Mouse (Mus musculus) ES-E14 (cell line): ENCODE results near the gene Errfi1. TPM values are rescaled to one million over a fixed set of nuclear protein-coding genes. Genes with fewer than 3 reads are reported as not detected.

Source experiments
- DNase-seq: peaks from one replicate; pipeline ENCODE4 v3.0.0-alpha.2; 2013; ENCODE audit warnings: low read depth, low spot score
- H3K27ac ChIP-seq: 2 replicates; pipeline ENCODE4 v1.5.1; 2012; ENCODE audit warnings: low read depth, mild to moderate bottlenecking, low read length, moderate library complexity, mixed read lengths; ENCODE audit not compliant: poor library complexity, insufficient read depth, severe bottlenecking
- H3K36me3 ChIP-seq: 2 replicates; pipeline ENCODE4 v1.6.1; 2012; ENCODE audit warnings: mild to moderate bottlenecking, low read length, moderate library complexity, mixed read lengths; ENCODE audit not compliant: control insufficient read depth, poor library complexity, insufficient read depth, severe bottlenecking
- H3K4me1 ChIP-seq, 2 experiments: fragments of 150-350 bp in 1 of 2; sonication (generic) in 1 of 2; 2 replicates each; pipeline ENCODE4 v1.6.1; 2012; ENCODE audit warnings: low read length in 2 of 2, mild to moderate bottlenecking in 1 of 2, mixed read lengths in 1 of 2; ENCODE audit not compliant: control insufficient read depth in 2 of 2, insufficient read depth in 2 of 2, poor library complexity in 1 of 2
- H3K4me3 ChIP-seq, 2 experiments: fragments of 150-350 bp in 1 of 2; sonication (generic) in 1 of 2; 2 replicates each; pipeline ENCODE4 v1.5.1; 2012; ENCODE audit warnings: low read length in 2 of 2, low read depth in 1 of 2, mild to moderate bottlenecking in 1 of 2, mixed read lengths in 1 of 2; ENCODE audit not compliant: insufficient read depth in 1 of 2, poor library complexity in 1 of 2, severe bottlenecking in 1 of 2
- H3K9ac ChIP-seq: 2 replicates; pipeline ENCODE4 v1.6.1; 2012; ENCODE audit warnings: low read depth, mild to moderate bottlenecking, low read length, mixed read lengths; ENCODE audit not compliant: poor library complexity, insufficient read depth, severe bottlenecking
- H3K9me3 ChIP-seq: fragments of 150-350 bp; sonication (generic); 2 replicates; pipeline ENCODE4 v1.6.1; 2012; ENCODE audit warnings: low read depth, mild to moderate bottlenecking, low read length; ENCODE audit not compliant: control insufficient read depth, insufficient read depth
- CHD2 ChIP-seq: IDR thresholded peaks from 2 replicates; pipeline ENCODE4 v1.6.1; 2014; ENCODE audit warnings: mild to moderate bottlenecking, low read depth, low read length, inconsistent platforms
- HCFC1 ChIP-seq: IDR thresholded peaks from 2 replicates; pipeline ENCODE4 v1.6.1; 2012; ENCODE audit warnings: low read length, inconsistent platforms, borderline replicate concordance; ENCODE audit not compliant: insufficient read depth
- MAFK ChIP-seq: IDR thresholded peaks from 2 replicates; pipeline ENCODE4 v1.6.1; 2014; ENCODE audit warnings: mild to moderate bottlenecking, low read depth, low read length, inconsistent platforms; ENCODE audit not compliant: insufficient read depth
- ZC3H11A ChIP-seq: IDR thresholded peaks from 2 replicates; pipeline ENCODE4 v1.6.1; 2012; ENCODE audit warnings: low read depth, mild to moderate bottlenecking, inconsistent platforms, low read length, borderline replicate concordance
- ZNF384 ChIP-seq: IDR thresholded peaks from 2 replicates; pipeline ENCODE4 v1.6.1; 2012; ENCODE audit warnings: low read depth, low read length, inconsistent platforms
- in situ Hi-C, 2 experiments: fragments of 600-800 bp; cut with MboI; formaldehyde crosslinking; loops; one replicate each; pipeline ENCODE4 v1.15.1; 2025; ENCODE audit warnings: low sequenced_read_pairs in 2 of 2, inconsistent platforms in 1 of 2; ENCODE audit not compliant: unreplicated experiment in 2 of 2
- total RNA-seq: library from RNA; depleted of rRNA; stranded (reverse); fragments of 300-350 nt; gene quantifications from 2 replicates; pipeline ENCODE4 v1.2.3, GENCODE M21; 2012

Errfi1 gene
- total RNA-seq, 1 experiment, result 38.0 TPM

DNA sequence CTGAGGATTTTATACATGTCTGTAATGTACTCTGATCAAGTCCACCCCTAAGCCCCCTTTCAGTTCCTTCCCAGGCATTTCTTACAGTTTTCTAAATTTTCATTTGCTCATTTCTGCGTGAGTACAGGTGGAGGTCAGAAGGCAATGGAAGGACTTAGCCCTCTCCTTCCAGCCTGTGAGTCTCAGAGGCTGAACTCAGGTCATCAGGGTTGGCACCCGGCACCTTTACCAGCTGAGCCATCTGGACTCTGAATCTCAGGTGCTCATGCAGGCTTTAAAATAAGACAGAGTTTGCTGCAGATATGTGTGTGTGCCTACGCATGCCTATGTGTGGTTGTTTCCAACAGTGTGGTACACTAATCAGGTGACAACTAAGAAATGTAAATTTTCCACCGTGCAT, 2.8 kb upstream of the Errfi1 start:
- in situ Hi-C loops, result no loop called here
- TF ChIP-seq ZNF384 (no peak), CHD2 (no peak), HCFC1 (no peak), MAFK (no peak)
- Histone ChIP-seq H3K9me3 (no peaks in the 10 kb centered on the region), H3K4me1 (peaks cover 5 to 6% of the 10 kb centered on the region in 2 experiments; a peak in 2 of 4 replicates), H3K9ac (no peak overlapping the region), H3K4me3 (no peak overlapping the region), H3K27ac (no peak overlapping the region), H3K36me3 (no peaks in the 10 kb centered on the region)
- no peak for DNase-seq

DNA sequence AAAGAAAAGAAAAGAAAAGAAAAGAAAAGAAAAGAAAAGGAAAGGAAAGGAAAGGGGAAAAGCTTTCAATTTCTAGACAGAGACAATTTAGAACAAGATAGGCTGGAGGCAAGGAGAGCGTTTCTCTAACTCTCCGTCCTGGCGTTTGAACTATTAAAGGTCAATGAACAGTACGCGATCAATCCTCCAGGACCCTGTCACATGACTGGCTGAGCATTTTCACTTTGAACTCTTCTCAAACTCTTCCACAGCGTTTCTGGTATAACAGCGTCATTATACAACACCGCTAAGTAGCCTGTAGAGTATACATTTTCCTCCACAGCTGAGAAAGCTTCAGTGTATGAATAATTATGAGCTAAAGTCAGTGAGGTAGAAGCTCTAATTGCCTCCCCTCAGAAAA, 1.7 kb upstream of the Errfi1 start:
- DNase-seq, result no peak
- in situ Hi-C loops, result no loop called here

DNA sequence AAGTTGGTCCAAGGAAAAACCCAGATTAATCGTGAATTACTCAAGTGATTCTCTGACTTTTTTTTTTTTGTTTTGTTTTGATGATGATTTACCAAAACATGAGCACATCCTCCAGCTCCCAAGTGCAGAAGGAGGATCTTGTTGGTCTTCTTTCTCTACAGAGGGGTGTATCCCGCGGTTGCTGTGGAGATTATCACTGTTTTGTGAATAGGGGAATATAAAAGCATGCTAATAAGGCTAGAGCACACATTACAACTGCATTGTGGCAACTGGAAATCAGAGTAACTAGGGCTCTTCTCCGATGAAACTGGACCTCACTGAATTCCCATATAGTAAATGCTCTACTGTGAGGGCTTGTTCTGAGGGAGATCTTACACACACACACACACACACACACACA, 1.2 kb upstream of the Errfi1 start:
- in situ Hi-C loops, result no loop called here
- H3K4me1 ChIP-seq, result peaks cover 5 to 6% of the 10 kb centered on the region in 2 experiments; a peak in 2 of 4 replicates
- no peak for TF ChIP-seq CHD2
- no peak for TF ChIP-seq HCFC1
- TF ChIP-seq ZNF384, result no peak
- H3K9me3 ChIP-seq, result no peaks in the 10 kb centered on the region
- H3K4me3 ChIP-seq, result no peak overlapping the region
- no peak overlapping the region for H3K27ac ChIP-seq
- no peak for DNase-seq
- H3K9ac ChIP-seq, result no peak overlapping the region
- peaks cover 2% of the 10 kb centered on the region; the same call in 1 of the 2 replicates for H3K36me3 ChIP-seq

More for the DNA sequence above, 1.7 kb upstream of the Errfi1 start:
- no peaks in the 10 kb centered on the region for H3K9me3 ChIP-seq
- H3K36me3 ChIP-seq, result peaks cover 2% of the 10 kb centered on the region; the same call in 1 of the 2 replicates
- H3K4me1 ChIP-seq, result peaks cover 5 to 6% of the 10 kb centered on the region in 2 experiments; a peak in 2 of 4 replicates
- TF ChIP-seq ZC3H11A, result no peak
- no peak for TF ChIP-seq ZNF384
- no peak overlapping the region for H3K4me3 ChIP-seq
- no peak overlapping the region for H3K27ac ChIP-seq
- no peak overlapping the region for H3K9ac ChIP-seq

- Histone ChIP-seq H3K9ac (peak overlapping the region; percentile 91), H3K9me3 (no peaks in the 10 kb centered on the region), H3K4me1 (peaks cover 5 to 6% of the 10 kb centered on the region in 2 experiments; a peak in 2 of 4 replicates), H3K36me3 (peaks cover 2% of the 10 kb centered on the region; the same call in 1 of the 2 replicates), H3K4me3 (peak overlapping the region; percentile 91 to 96), H3K27ac (peak overlapping the region; percentile 57; the same call in 1 of the 2 replicates)
- peak; percentile 74; the same call in 1 of the 2 replicates for TF ChIP-seq ZC3H11A
- TF ChIP-seq HCFC1, result no peak; the same call in 1 of the 2 replicates
- TF ChIP-seq CHD2, result no peak
- TF ChIP-seq MAFK, result no peak
- TF ChIP-seq ZNF384, result no peak
- in situ Hi-C loops, result no loop called here
- DNase-seq, result peak; percentile 83
Observed at GRCm38 (mm10) chr4:150854839-150855246, 1.1 kb downstream of the Errfi1 start.

DNA sequence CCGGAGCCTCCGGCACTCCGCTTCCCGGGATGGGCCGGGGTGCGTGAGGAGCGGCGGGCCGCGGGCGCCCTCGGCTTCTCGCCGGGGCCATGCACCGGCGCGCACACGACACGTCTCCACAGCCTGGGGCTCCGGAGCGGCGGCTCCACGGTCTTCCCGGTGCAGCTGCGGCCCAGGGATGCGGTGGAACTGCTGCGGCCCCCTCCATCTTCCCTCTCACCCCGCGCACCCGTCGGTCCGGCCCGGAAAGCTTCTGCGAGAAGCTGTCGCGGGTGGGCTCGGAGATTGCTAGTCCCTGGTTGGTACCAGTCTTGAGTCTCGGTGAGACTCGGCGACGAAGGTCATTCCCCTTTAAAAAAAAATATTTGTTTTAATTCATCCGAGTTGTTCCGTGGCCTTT, 1.6 kb downstream of the Errfi1 start:
- in situ Hi-C loops, result no loop called here
- DNase-seq, result no peak
- H3K4me1 ChIP-seq, result peaks cover 5 to 6% of the 10 kb centered on the region in 2 experiments; a peak in 2 of 4 replicates
- peak overlapping the region; percentile 91 for H3K9ac ChIP-seq
- H3K4me3 ChIP-seq, result peak overlapping the region; percentile 91 to 96
- no peaks in the 10 kb centered on the region for H3K9me3 ChIP-seq
- no peak for TF ChIP-seq ZC3H11A
- no peak for TF ChIP-seq MAFK
- no peak for TF ChIP-seq ZNF384
- TF ChIP-seq CHD2, result no peak
- TF ChIP-seq HCFC1, result no peak
- H3K27ac ChIP-seq, result peak overlapping the region; percentile 57; the same call in 1 of the 2 replicates
- H3K36me3 ChIP-seq, result peaks cover 2% of the 10 kb centered on the region; the same call in 1 of the 2 replicates
